Mouse (Mus musculus) megakaryocyte progenitor cell, adult 5-6 weeks (primary cell): ENCODE measurements at regions not wholly inside any gene's neighbourhood (a gene's known extent, or its start where the extent isn't known, plus 50 kb on each side); places are given as distances from the start of the nearest gene placed in this dataset.
"Not testable (repeated sequence)": the region's sequence is repeated elsewhere in the genome, so short reads cannot be mapped to it uniquely, and the experiment has no call there.

Experiments used
- ATAC-seq: replicated peaks from 2 replicates; pipeline ENCODE4 v1.8.0; 2016; ENCODE audit warnings: mild to moderate bottlenecking, moderate TSS enrichment, inconsistent platforms; ENCODE audit not compliant: poor library complexity

GRCm38 (mm10) chr14:89922316-89922715, 1451.1 kb upstream of the Pcdh20 start:
- ATAC-seq = no peak

DNA sequence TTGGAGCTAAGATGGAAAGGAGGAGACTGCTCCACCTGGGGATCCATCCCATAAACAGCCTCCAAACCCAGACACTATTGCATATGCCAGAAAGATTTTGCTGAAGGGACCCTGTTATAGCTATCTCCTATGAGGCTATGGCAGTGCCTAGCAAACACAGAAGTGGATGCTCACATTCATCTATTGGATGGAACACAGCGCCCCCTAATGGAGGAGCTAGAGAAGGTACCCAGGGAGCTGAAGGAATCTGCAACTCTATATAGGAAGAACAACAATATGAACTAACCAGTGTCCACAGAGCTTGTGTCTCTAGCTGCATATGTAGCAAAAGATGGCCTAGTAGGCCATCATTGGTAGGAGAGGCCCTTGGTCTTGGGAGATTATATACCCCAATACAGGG, 1449.4 kb upstream of the Pcdh20 start:
- not testable (repeated sequence) for ATAC-seq

DNA sequence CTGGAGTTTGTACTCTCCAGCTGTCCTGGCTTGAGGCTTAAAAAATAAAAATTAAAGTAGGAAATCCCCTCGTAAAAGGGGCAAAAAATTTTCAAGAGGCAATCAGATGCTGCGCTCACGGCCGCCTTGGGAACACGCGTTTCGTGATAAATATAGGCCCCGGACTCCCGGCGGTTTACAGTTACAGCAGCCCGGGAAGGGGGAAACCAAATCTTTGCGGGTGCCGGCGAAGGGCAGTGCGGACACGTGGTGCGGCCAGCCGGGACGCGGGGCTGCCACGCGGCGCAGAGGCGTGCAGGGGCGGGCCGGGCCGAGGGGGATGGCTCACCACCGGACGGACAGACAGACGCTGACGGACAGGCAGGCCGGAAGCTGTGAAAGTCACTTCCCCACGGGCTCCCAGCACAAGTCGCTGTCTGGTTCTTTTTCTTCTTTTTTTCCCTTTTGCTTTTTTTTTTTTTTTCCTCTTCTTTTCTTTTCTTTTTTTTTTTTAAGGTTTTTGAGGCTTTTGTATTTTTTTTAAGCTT, 1427.6 kb upstream of the Pcdh20 start:
- peak; percentile 88 for ATAC-seq

DNA sequence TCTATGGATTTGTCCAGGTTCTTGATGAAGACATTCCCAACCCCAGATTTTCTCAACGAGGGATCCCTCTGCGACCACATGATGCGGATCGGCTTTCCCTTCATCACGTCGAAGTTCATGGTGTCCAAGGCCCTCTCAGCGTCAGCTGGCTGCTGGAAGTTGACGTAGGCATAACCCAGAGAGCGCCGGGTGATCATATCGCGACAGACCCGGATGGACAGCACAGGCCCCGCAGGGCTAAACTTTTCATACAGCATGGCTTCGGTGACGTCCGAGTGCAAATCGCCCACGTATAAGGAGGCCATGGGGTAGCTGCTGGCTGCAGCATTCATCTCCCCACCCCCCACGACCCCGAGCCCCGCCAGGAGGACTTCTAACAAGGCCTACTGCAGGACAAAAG, 1426.9 kb upstream of the Pcdh20 start:
- ATAC-seq = peak; percentile 44; the same call in 1 of the 2 replicates

- ATAC-seq = not testable (repeated sequence)
Measured at GRCm38 (mm10) chr14:89896891-89897290, 1425.7 kb upstream of the Pcdh20 start.
